Mouse (Mus musculus) thymus, postnatal 0 days (tissue): ENCODE data around the gene Sult1b1. TPM values are rescaled to one million over a fixed set of nuclear protein-coding genes. Genes with fewer than 3 reads are reported as not detected.
"Not testable (repeated sequence)": the region's sequence is repeated elsewhere in the genome, so short reads cannot be mapped to it uniquely, and the experiment has no call there.

Source experiments
- DNase-seq: peaks from one replicate; pipeline ENCODE4 v3.0.0-alpha.2; 2015; ENCODE audit warnings: low spot score
- polyA plus RNA-seq: library from polyadenylated mRNA; unstranded; fragments of >200 nt; fragmentation: Nextera tagmentation; extraction: Ambion mirVana; gene quantifications from 2 replicates; pipeline ENCODE4 v1.2.1, GENCODE M21; 2015

Sult1b1 gene
- polyA plus RNA-seq = 0.17 TPM in 1 of 2 replicates, not detected in the other

DNA sequence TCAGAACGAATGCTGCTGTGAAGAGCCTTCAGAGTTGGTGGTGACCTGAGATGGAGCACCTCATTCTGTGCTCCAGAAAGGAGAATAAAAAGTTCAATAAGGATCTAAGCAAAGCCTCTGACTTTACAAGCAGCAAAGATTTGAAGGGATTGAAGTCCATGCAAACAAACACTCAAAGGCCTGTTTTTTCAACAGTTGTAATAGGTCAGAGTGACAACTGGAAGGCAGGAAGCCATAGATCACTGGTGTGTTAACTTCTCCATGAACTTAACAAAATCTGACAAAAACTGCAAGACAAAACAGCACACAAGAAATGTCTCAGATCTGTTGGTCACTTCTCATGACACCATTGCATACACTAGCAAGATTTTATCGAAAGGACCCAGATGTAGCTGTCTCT, at the start of gene Sult1b1:
Gene Sult1b1, minus strand, starts transcription at position 85 of the 400 bp plus-strand sequence.
- DNase-seq = no peak

- DNase-seq = no peak
Observed at GRCm38 (mm10) chr5:87580389-87580788, 42.4 kb upstream of the Sult1b1 start.

DNA sequence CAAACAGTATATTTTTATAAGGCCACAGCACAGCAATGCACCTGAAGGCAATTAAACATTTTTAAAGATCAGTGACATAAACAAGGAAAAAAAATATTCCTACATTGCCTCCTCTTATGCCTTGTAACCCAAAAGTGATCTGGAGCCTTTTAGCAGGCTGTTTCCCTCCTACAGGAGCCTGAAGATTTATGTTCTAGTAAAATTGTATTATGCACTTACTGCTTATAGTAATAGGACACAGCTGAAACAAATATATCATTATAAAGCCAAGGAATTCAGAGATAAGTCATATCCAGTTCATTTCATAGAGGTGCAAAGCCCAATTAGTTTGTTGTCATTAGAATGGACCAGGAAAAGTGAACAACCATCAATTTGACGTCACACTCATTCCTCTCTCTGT, 36.2 kb upstream of the Sult1b1 start:
- DNase-seq = no peak

DNA sequence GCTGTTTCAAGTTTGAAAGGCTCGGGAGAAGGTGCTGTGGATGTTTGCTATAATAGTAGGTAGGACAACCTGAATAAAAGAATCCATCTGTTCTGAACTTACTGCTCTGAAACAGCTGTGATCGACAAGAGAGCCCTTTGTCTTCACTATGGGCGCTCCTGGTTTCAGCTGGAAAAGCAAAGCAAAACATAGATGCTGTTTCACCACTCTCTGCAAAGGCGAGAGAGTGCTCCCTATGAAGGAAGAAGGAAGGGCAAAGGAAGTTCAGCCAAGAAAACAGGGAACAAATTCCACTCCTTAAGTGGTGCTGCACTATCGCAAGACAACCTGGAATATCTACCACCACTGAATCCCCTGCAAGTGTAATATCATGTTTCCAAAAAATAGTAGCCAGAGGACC, 35.5 kb upstream of the Sult1b1 start:
- DNase-seq = no peak

- no peak for DNase-seq
Observed at GRCm38 (mm10) chr5:87572781-87573180, 34.8 kb upstream of the Sult1b1 start.

DNA sequence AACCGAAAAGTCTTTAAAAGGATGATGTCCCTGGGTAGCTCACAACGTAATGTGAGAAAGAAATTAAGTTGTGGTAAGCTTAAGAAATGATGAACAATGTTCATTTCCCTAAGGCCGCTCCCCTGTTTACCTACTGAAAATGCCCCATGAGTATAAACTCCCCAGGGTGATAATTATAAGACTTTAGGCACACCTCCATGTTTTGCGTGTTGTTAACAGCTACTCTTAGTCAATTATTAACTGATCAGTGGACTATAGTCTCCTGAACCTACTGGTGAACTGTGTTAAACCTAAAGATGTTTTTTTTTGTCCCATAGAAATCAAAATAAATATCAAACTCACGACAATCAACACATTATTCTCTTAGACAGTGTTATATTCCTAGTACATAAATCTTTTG, 30.9 kb upstream of the Sult1b1 start, which contains the start of gene Sult1d1:
Gene Sult1d1, minus strand, starts transcription at position 183 of the 400 bp plus-strand sequence.
- DNase-seq = no peak

- DNase-seq = no peak
Observed at GRCm38 (mm10) chr5:87567306-87567705, 29.3 kb upstream of the Sult1b1 start.

GRCm38 (mm10) chr5:87562966-87563365, 25.0 kb upstream of the Sult1b1 start:
- no peak for DNase-seq

- no peak for DNase-seq
Observed at GRCm38 (mm10) chr5:87562526-87562925, 24.5 kb upstream of the Sult1b1 start.

GRCm38 (mm10) chr5:87560145-87560544, 22.1 kb upstream of the Sult1b1 start:
- no peak for DNase-seq

DNA sequence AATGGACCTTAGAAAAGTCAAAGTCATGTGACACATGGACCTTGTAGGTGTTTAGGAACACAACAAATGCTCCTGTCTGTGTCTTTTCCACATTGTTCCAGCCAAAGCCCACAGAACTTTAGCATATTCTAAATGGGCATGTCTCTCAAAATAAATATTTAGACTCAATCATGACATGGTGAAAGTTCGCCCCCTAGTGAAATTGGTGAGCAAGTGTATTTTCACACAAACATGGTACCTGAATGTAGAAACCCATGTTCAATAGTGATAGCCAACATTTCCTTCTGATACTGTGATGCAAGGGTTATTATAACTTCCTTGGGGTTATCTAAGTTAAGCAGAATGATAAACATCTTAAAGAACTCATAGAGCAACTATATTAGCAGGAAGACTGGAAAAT, 12.9 kb upstream of the Sult1b1 start:
- DNase-seq = no peak

- no peak for DNase-seq
Observed at GRCm38 (mm10) chr5:87535994-87536644, 1.9 kb downstream of the Sult1b1 start.

DNA sequence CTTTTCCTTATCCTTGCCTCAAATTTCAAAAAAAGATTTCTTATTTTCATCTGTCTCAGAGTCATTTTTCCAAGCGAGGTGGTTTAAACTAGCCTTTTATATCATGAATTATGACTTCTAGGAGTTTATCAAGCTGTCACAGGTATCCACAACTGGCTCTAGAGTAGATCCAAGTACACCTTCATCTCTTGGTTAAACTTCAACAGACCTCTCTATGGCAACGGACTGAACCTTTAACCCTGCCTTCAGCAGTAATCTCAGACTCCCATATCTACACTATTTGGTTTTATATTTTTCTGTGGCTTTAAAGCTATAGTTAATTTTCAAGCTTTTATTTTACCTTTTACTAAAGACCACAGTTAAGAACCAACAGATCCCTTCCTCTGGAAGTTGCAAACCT, 5.7 kb downstream of the Sult1b1 start:
- no peak for DNase-seq

GRCm38 (mm10) chr5:87523561-87523960, 14.4 kb downstream of the Sult1b1 start:
- not testable (repeated sequence) for DNase-seq

DNA sequence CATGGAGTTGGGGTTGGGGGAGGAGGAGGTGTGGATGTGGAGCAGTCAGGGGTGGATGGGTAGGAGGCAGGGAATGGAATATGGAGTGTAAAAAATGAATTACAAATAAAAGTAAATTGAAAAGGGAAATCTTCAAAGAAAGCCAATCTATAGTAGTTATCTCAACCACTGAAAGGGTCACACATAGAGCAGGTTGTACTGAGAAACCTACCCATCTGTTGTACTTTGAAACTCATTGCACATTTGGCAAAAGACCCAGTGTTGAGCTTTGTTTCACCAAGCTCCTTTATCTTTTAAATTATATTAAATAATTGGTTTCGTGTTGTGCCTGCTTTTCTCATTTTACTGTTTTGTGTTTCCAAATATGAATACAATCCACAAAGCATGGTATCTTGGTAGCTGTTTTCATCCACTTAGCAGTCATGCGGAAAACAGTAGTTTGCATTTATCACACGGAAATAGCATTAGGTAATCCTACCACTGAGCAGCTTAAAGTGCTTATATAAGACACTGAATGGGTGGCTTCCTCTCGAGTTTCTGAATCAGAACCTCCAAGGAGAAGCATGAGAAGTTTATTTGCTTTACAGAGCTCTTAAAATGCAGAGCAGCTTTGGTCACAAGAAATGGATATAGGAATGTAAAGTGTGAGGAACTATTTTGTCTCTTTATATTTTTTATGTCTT, 32.1 kb downstream of the Sult1b1 start:
- no peak for DNase-seq

- DNase-seq = no peak
Observed at GRCm38 (mm10) chr5:87502687-87503086, 35.3 kb downstream of the Sult1b1 start.

DNA sequence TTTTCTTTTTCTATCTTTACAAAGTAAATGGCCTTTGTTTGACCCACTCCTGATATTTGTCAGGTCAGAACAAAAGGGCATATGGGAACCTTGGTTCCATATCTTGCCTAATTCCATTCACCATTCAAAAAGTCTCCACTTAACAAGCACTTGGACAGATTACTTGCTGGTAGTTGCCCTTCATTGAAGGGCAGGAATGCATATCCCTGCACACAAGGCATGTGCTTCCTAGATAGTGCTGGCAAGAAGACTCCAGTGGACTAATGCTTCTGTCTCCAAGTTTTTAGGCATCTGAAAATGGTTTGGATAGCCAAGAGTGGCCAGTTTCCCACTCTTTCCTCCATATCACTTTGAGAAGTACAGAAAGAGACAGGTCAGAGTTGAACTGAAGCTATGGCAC, 38.7 kb downstream of the Sult1b1 start:
- DNase-seq = no peak

- no peak for DNase-seq
Observed at GRCm38 (mm10) chr5:87498936-87499335, 39.1 kb downstream of the Sult1b1 start.

GRCm38 (mm10) chr5:87490771-87491170, 47.2 kb downstream of the Sult1b1 start, which contains the start of gene Ugt2a1:
TSS of gene Ugt2a1 (minus strand) at chr5:87490871.
- no peak for DNase-seq

DNA sequence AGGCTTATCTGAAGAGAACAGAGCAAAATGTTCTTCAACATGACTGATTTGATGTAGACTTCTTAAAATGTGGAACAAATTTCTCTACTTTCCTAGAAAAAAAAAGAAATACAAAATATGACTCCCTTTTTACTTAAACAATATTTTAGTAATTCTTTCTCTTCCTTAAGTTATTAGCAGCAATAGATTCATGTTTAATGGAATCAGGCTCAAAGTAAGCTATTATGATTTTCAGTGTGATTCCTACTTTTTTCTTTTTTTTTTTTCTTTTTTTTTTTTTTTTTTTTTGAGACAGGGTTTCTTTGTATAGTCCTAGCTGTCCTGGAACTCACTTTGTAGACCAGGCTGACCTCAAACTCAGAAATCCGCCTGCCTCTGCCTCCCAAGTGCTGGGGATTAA, 51.3 kb downstream of the Sult1b1 start, which contains the start of gene Gm43638:
Gene Gm43638, minus strand, starts transcription at position 101 of the 400 bp plus-strand sequence.
- not testable (repeated sequence) for DNase-seq

DNA sequence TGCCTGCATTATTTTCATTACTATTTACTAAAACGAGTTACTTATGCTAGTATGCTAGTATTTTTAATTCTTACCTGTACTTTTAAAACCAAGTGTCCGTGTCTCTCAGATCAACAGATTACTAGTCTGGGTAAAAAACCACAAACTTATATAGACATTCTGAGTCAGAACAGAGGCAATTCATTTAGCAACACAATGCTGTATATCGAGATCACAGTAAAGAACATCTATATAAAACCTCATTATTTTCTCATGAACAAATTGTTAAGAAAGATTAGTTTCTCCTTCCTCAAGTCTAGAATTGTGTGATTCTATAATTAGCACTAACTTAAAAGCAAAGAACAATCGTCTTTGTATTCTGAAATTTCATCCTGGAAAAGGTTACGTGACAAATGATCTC, 55.8 kb downstream of the Sult1b1 start, which contains the start of gene Ugt2a2:
Gene Ugt2a2, minus strand, starts transcription at position 101 of the 400 bp plus-strand sequence.
- DNase-seq = no peak
